Mouse (Mus musculus): ENCODE measurements around the gene Cfap73. TPM values are rescaled to one million over a fixed set of nuclear protein-coding genes. Genes with fewer than 3 reads are reported as not detected.

The Cfap73 gene
- total and polyA plus RNA-seq, 3 experiments: 0.16 TPM; not detected in 2

- no peak overlapping the region for H3K27ac ChIP-seq
- H3K79me2 ChIP-seq (replicated peaks; ENCODE audit: control insufficient read depth, insufficient read depth, low read length): no peaks in the 10 kb centered on the region
- no peaks in the 10 kb centered on the region for H3K27me3 ChIP-seq (ENCODE audit: control insufficient read depth, insufficient read depth, low read length)
- intact Hi-C loops (cut with DNase I): loop anchor here (5.0 kb wide), 1 partner anchor 45 kb away; no protein-coding TSS in a partner anchor
- H3K9ac ChIP-seq (ENCODE audit: low read depth, low read length): no peak overlapping the region
- peaks cover 4% of the 10 kb centered on the region; the same call in 1 of the 2 replicates for H3K4me1 ChIP-seq (ENCODE audit: control insufficient read depth, insufficient read depth, low read length)
- TF ChIP-seq CTCF (IDR thresholded peaks at IDR 0.05): no peak
- no peak for TF ChIP-seq POLR2A (IDR thresholded peaks at IDR 0.05; ENCODE audit: insufficient read depth, low read depth, low read length)
- no peak for TF ChIP-seq EP300 (IDR thresholded peaks at IDR 0.05; ENCODE audit: insufficient read depth, low read depth, low read length)
- no peak overlapping the region for H3K4me3 ChIP-seq
- H3K36me3 ChIP-seq (ENCODE audit: control insufficient read depth, insufficient read depth, low read length): no peaks in the 10 kb centered on the region
- no peak for DNase-seq
- 97% methylated on average over 12 of the region's 12 CpGs for WGBS
These were observed 31.8 kb downstream of the Cfap73 start for GRCm38 (mm10) chr5:120602210-120602609.

GRCm38 (mm10) chr5:120600946-120601668, 32.9 kb downstream of the Cfap73 start:
- Histone ChIP-seq H3K4me1 (ENCODE audit: control insufficient read depth, insufficient read depth, low read length) (peaks cover 4% of the 10 kb centered on the region; the same call in 1 of the 2 replicates), H3K36me3 (ENCODE audit: control insufficient read depth, insufficient read depth, low read length) (no peaks in the 10 kb centered on the region), H3K27ac (no peak overlapping the region), H3K79me2 (replicated peaks; ENCODE audit: control insufficient read depth, insufficient read depth, low read length) (no peaks in the 10 kb centered on the region), H3K9ac (ENCODE audit: low read depth, low read length) (no peak overlapping the region), H3K27me3 (ENCODE audit: control insufficient read depth, insufficient read depth, low read length) (no peaks in the 10 kb centered on the region), H3K4me3 (no peak overlapping the region)
- peak; percentile 66 for TF ChIP-seq CTCF (IDR thresholded peaks at IDR 0.05)
- 0 out of 2 replicates have a peak, but pooled peaks have one; percentile 15 for TF ChIP-seq EP300 (IDR thresholded peaks at IDR 0.05; ENCODE audit: insufficient read depth, low read depth, low read length)
- TF ChIP-seq POLR2A (IDR thresholded peaks at IDR 0.05; ENCODE audit: insufficient read depth, low read depth, low read length): no peak
- WGBS: 34% methylated on average over 11 of the region's 11 CpGs
- DNase-seq: no peak
- intact Hi-C loops (cut with DNase I): loop anchor here (5.0 kb wide), 1 partner anchor 44 kb away; no protein-coding TSS in a partner anchor

- no peak overlapping the region for H3K4me3 ChIP-seq
- no peak overlapping the region for H3K9ac ChIP-seq (ENCODE audit: low read depth, low read length)
- no peak for DNase-seq
- H3K27ac ChIP-seq: no peak overlapping the region
- intact Hi-C loops (cut with DNase I): loop anchor here (5.0 kb wide), 1 partner anchor 42 kb away; no protein-coding TSS in a partner anchor
- no peaks in the 10 kb centered on the region for H3K79me2 ChIP-seq (replicated peaks; ENCODE audit: control insufficient read depth, insufficient read depth, low read length)
- 73% methylated on average over 6 of the region's 6 CpGs for WGBS
- no peaks in the 10 kb centered on the region for H3K36me3 ChIP-seq (ENCODE audit: control insufficient read depth, insufficient read depth, low read length)
- TF ChIP-seq POLR2A (IDR thresholded peaks at IDR 0.05; ENCODE audit: insufficient read depth, low read depth, low read length) (no peak), EP300 (IDR thresholded peaks at IDR 0.05; ENCODE audit: insufficient read depth, low read depth, low read length) (no peak), CTCF (IDR thresholded peaks at IDR 0.05) (no peak)
- H3K4me1 ChIP-seq (ENCODE audit: control insufficient read depth, insufficient read depth, low read length): peaks cover 2% of the 10 kb centered on the region; the same call in 1 of the 2 replicates
- no peaks in the 10 kb centered on the region for H3K27me3 ChIP-seq (ENCODE audit: control insufficient read depth, insufficient read depth, low read length)
These were observed 34.4 kb downstream of the Cfap73 start for GRCm38 (mm10) chr5:120599625-120600024.

GRCm38 (mm10) chr5:120594485-120594884, 39.5 kb downstream of the Cfap73 start:
- WGBS: 84% methylated on average over 6 of the region's 6 CpGs
- intact Hi-C loops (cut with DNase I): no loop called here
- no peak overlapping the region for H3K4me3 ChIP-seq
- H3K9ac ChIP-seq (ENCODE audit: low read depth, low read length): no peak overlapping the region
- no peaks in the 10 kb centered on the region for H3K4me1 ChIP-seq (ENCODE audit: control insufficient read depth, insufficient read depth, low read length)
- H3K27me3 ChIP-seq (ENCODE audit: control insufficient read depth, insufficient read depth, low read length): no peaks in the 10 kb centered on the region
- no peaks in the 10 kb centered on the region for H3K79me2 ChIP-seq (replicated peaks; ENCODE audit: control insufficient read depth, insufficient read depth, low read length)
- no peak for DNase-seq
- H3K36me3 ChIP-seq (ENCODE audit: control insufficient read depth, insufficient read depth, low read length): no peaks in the 10 kb centered on the region
- no peak for TF ChIP-seq EP300 (IDR thresholded peaks at IDR 0.05; ENCODE audit: insufficient read depth, low read depth, low read length)
- TF ChIP-seq POLR2A (IDR thresholded peaks at IDR 0.05; ENCODE audit: insufficient read depth, low read depth, low read length): no peak
- TF ChIP-seq CTCF (IDR thresholded peaks at IDR 0.05): no peak
- H3K27ac ChIP-seq: no peak overlapping the region

GRCm38 (mm10) chr5:120592141-120592540, 41.9 kb downstream of the Cfap73 start:
- H3K27ac ChIP-seq: no peak overlapping the region
- TF ChIP-seq CTCF (IDR thresholded peaks at IDR 0.05) (peak; percentile 56), EP300 (IDR thresholded peaks at IDR 0.05; ENCODE audit: insufficient read depth, low read depth, low read length) (no peak)
- no peak overlapping the region for H3K4me3 ChIP-seq
- DNase-seq: no peak
- WGBS: 70% methylated on average over 7 of the region's 7 CpGs
- no peaks in the 10 kb centered on the region for H3K27me3 ChIP-seq (ENCODE audit: control insufficient read depth, insufficient read depth, low read length)
- H3K79me2 ChIP-seq (replicated peaks; ENCODE audit: control insufficient read depth, insufficient read depth, low read length): no peaks in the 10 kb centered on the region
- peaks cover 5% of the 10 kb centered on the region for H3K4me1 ChIP-seq (ENCODE audit: control insufficient read depth, insufficient read depth, low read length)
- intact Hi-C loops (cut with DNase I): no loop called here
- no peaks in the 10 kb centered on the region for H3K36me3 ChIP-seq (ENCODE audit: control insufficient read depth, insufficient read depth, low read length)
- H3K9ac ChIP-seq (ENCODE audit: low read depth, low read length): no peak overlapping the region

- no peak for DNase-seq
- no peaks in the 10 kb centered on the region for H3K79me2 ChIP-seq (replicated peaks; ENCODE audit: control insufficient read depth, insufficient read depth, low read length)
- no peaks in the 10 kb centered on the region for H3K36me3 ChIP-seq (ENCODE audit: control insufficient read depth, insufficient read depth, low read length)
- H3K4me3 ChIP-seq: no peak overlapping the region
- no peaks in the 10 kb centered on the region for H3K27me3 ChIP-seq (ENCODE audit: control insufficient read depth, insufficient read depth, low read length)
- TF ChIP-seq CTCF (IDR thresholded peaks at IDR 0.05) (peak; percentile 60), POLR2A (IDR thresholded peaks at IDR 0.05; ENCODE audit: insufficient read depth, low read depth, low read length) (no peak)
- 74% methylated on average over 16 of the region's 16 CpGs for WGBS
- intact Hi-C loops (cut with DNase I): loop anchor here (2.0 kb wide), 1 partner anchor 14 kb away; no protein-coding TSS in a partner anchor
- H3K27ac ChIP-seq: no peak overlapping the region
- no peak overlapping the region for H3K9ac ChIP-seq (ENCODE audit: low read depth, low read length)
- H3K4me1 ChIP-seq (ENCODE audit: control insufficient read depth, insufficient read depth, low read length): peaks cover 10% of the 10 kb centered on the region
These were observed 43.6 kb downstream of the Cfap73 start for GRCm38 (mm10) chr5:120590356-120591010.

Data from heart, adult 2 months (tissue).